Mouse (Mus musculus) adrenal gland, adult 2 months (tissue): ENCODE measurements around the gene Gm1673. TPM values are rescaled to one million over a fixed set of nuclear protein-coding genes. Genes with fewer than 3 reads are reported as not detected.

Experiments used
- DNase-seq: peaks from one replicate; pipeline ENCODE4 v3.0.0; 2021
- polyA plus RNA-seq: library from polyadenylated mRNA; depleted of rRNA; stranded (reverse); fragments of >200 nt; gene quantifications from 2 replicates; pipeline ENCODE4 v1.2.3, GENCODE M21; 2012; rRNA removed
- total RNA-seq, 2 experiments: library from RNA; stranded (reverse); gene quantifications; 2 replicates each; pipeline ENCODE4 v1.2.3; 2021

Gm1673 gene
- total and polyA plus RNA-seq, 3 experiments = 15.7 to 219 (median 36.8) TPM

GRCm38 (mm10) chr5:33997051-33997741 is 14.0 kb downstream of the Gm1673 start:
- DNase-seq = peak; percentile 79

GRCm38 (mm10) chr5:33997829-33998504 is 14.7 kb downstream of the Gm1673 start:
- no peak for DNase-seq

GRCm38 (mm10) chr5:33998505-33998877 is 15.3 kb downstream of the Gm1673 start:
- no peak for DNase-seq

GRCm38 (mm10) chr5:33999466-34000090 is 16.3 kb downstream of the Gm1673 start:
- peak; percentile 60 for DNase-seq

- DNase-seq = no peak
Measured at GRCm38 (mm10) chr5:34000809-34001208, 17.6 kb downstream of the Gm1673 start.

GRCm38 (mm10) chr5:34001401-34001800 is 18.2 kb downstream of the Gm1673 start:
- DNase-seq = no peak

- DNase-seq = no peak
Measured at GRCm38 (mm10) chr5:34002636-34003035, 19.4 kb downstream of the Gm1673 start.

GRCm38 (mm10) chr5:34004618-34005017 is 21.4 kb downstream of the Gm1673 start:
- no peak for DNase-seq

GRCm38 (mm10) chr5:34006832-34007231 is 23.6 kb downstream of the Gm1673 start:
- DNase-seq = no peak

GRCm38 (mm10) chr5:34007392-34007941 is 24.2 kb downstream of the Gm1673 start:
- DNase-seq = no peak

GRCm38 (mm10) chr5:34014652-34015051 is 31.4 kb downstream of the Gm1673 start:
- no peak for DNase-seq

- DNase-seq = no peak
Measured at GRCm38 (mm10) chr5:34018968-34019367, 35.7 kb downstream of the Gm1673 start.

GRCm38 (mm10) chr5:34030101-34030500 is 46.9 kb downstream of the Gm1673 start:
- no peak for DNase-seq

GRCm38 (mm10) chr5:34031022-34031421 is 47.8 kb downstream of the Gm1673 start:
- no peak for DNase-seq

- peak; percentile 10 for DNase-seq
Measured at GRCm38 (mm10) chr5:34032520-34032919, 49.3 kb downstream of the Gm1673 start.

Other genes with a start within 250 kb of the Gm1673 start
- gene Letm1, start 200.6 kb upstream of the Gm1673 start, total RNA-seq = 100 to 1,000 TPM; 125 to 156 TPM
- gene Letm1, start 200.6 kb upstream of the Gm1673 start, polyA plus RNA-seq = 116 and 149 TPM in 2 replicates
- gene Nsd2, start 162.7 kb upstream of the Gm1673 start, total RNA-seq = 10 to 100 TPM; 32.8 to 37.4 TPM
- gene Nsd2, start 162.7 kb upstream of the Gm1673 start, polyA plus RNA-seq = 3.4 and 3.9 TPM in 2 replicates
- 10 to 100 TPM; 21.1 to 21.8 TPM for gene Nelfa, start 47.0 kb upstream of the Gm1673 start, total RNA-seq
- 35.8 and 38.4 TPM in 2 replicates for gene Nelfa, start 47.0 kb upstream of the Gm1673 start, polyA plus RNA-seq
- gene Nat8l, start 12.6 kb downstream of the Gm1673 start, total RNA-seq = 10 to 100 TPM; 23.5 to 29.0 TPM
- gene Nat8l, start 12.6 kb downstream of the Gm1673 start, polyA plus RNA-seq = 32.6 and 55.5 TPM in 2 replicates
- 10 to 100 TPM in 1 of 2 experiments, 1 to 10 TPM in 1; 7.0 to 12.3 TPM for gene Poln, start 186.0 kb downstream of the Gm1673 start, total RNA-seq
- gene Poln, start 186.0 kb downstream of the Gm1673 start, polyA plus RNA-seq = 3.2 and 3.9 TPM in 2 replicates
- 1 to 10 TPM; 7.2 to 8.4 TPM for gene Haus3, start 186.1 kb downstream of the Gm1673 start, total RNA-seq
- 0.11 and 0.33 TPM in 2 replicates for gene Haus3, start 186.1 kb downstream of the Gm1673 start, polyA plus RNA-seq
- gene Mxd4, start 204.3 kb downstream of the Gm1673 start, total RNA-seq = 100 to 1,000 TPM; 100 to 125 TPM
- gene Mxd4, start 204.3 kb downstream of the Gm1673 start, polyA plus RNA-seq = 260 and 308 TPM in 2 replicates